Mouse (Mus musculus) thymus, postnatal 4 days (tissue): Measurements from ENCODE around the gene Ythdf2.

Experiments
- DNase-seq: peaks from one replicate; pipeline ENCODE4 v3.0.0; 2021

Ythdf2 gene

GRCm38 (mm10) chr4:132145092-132145491 lies 67.0 kb downstream of the Ythdf2 start:
- no peak for DNase-seq

DNA sequence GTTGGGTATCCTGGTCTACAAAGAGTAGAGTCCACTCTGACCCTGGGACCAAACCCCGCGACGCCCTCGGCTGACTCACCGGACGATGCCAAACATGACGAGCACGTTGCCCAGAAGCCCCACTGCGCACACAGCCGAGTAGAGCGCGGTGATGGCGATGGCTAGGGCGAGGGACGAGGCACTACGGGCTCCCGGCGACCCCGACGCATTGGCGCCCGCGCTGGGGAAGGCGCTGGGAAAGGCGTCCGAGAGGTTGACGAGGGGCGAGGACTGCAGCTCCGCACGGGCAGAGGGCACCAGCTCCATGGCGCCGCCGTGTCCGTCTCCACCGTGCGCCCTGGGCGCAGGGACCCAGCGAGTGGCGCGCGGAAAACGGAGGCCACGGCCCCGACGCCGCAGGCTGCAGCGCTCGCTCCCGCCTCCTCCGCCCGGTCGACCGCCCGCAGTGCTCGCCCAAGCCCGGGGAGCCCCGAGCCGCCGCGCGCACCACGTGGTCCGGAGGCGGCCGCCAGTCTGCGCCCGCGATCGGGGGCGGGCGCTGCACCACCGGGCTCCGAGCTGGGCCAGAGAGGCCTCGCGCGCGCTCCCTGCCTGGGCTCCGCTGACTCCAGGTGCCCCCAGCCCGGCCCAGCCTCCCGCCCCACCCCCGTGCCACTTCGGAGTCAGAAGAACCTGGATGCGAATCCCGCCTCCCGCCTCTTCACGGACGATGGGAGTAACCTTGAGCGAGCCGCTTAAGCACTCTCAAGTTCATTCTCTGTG lies 67.8 kb downstream of the Ythdf2 start, which contains the start of gene Oprd1:
TSS of gene Oprd1 (minus strand) at position 407 of the 762 bp plus-strand sequence.
- DNase-seq: peak; percentile 30

- DNase-seq: peak; percentile 27
These were observed 73.5 kb downstream of the Ythdf2 start for GRCm38 (mm10) chr4:132138640-132139039.

DNA sequence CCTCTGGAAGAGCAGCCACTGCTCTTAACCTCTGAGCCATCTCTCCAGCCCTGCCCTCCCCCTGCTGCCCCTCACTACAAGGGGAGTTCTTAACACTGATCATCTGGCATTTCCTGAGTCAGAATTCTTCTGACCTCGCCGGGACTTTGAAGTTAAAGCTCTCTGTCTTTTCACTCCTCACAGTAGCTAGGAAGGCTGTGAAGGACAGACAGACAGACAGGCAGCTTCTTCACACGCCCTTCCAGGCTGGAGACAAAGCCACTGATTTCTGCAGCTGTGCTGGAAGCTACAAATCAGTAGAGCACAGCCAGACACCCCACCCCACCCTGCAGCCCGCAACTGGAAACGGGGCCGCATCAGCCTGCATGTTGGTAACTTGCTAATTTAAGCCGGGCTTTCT lies 75.1 kb downstream of the Ythdf2 start:
- no peak for DNase-seq
